Mouse (Mus musculus) limb, embryonic 12.5 days (tissue): ENCODE data around the gene Slc35d1. TPM values are rescaled to one million over a fixed set of nuclear protein-coding genes. Genes with fewer than 3 reads are reported as not detected.

Source experiments
- ATAC-seq: fragments of 200-750 bp; cut with Nextera tagmentation; 2 replicates; pipeline ENCODE4 v1.8.0; 2017; ENCODE audit warnings: low read depth, moderate TSS enrichment; ENCODE audit not compliant: insufficient number of reproducible peaks, insufficient read depth, low FRiP score, low TSS enrichment
- H3K27ac ChIP-seq: fragments of 300-500 bp; sonication (generic); 2 replicates; pipeline ENCODE4 v1.5.1; 2016; ENCODE audit warnings: mild to moderate bottlenecking, moderate library complexity
- H3K27me3 ChIP-seq: fragments of 300-500 bp; sonication (generic); 2 replicates; pipeline ENCODE4 v1.6.1; 2016; ENCODE audit warnings: mild to moderate bottlenecking, moderate library complexity
- H3K36me3 ChIP-seq: fragments of 300-500 bp; sonication (generic); 2 replicates; pipeline ENCODE4 v1.6.1; 2016; ENCODE audit warnings: mild to moderate bottlenecking, moderate library complexity
- H3K4me1 ChIP-seq: fragments of 300-500 bp; sonication (generic); replicated peaks from 2 replicates; pipeline ENCODE4 v1.6.1; 2016
- H3K4me2 ChIP-seq: fragments of 300-500 bp; sonication (generic); 2 replicates; pipeline ENCODE4 v1.6.1; 2016; ENCODE audit warnings: mild to moderate bottlenecking, moderate library complexity
- H3K4me3 ChIP-seq: fragments of 300-500 bp; sonication (generic); replicated peaks from 2 replicates; pipeline ENCODE4 v1.5.1; 2016; ENCODE audit warnings: mild to moderate bottlenecking
- H3K9ac ChIP-seq: fragments of 300-500 bp; sonication (generic); replicated peaks from 2 replicates; pipeline ENCODE4 v1.6.1; 2016; ENCODE audit warnings: mild to moderate bottlenecking, moderate library complexity
- H3K9me3 ChIP-seq: fragments of 300-500 bp; sonication (generic); 2 replicates; pipeline ENCODE4 v1.6.1; 2016; ENCODE audit warnings: mild to moderate bottlenecking, moderate library complexity
- WGBS: fragments of 180-500 bp; shearing (Covaris S2); methylation state at CpG from one replicate; pipeline ENCODE4 v1.1.7; 2016; 5-methylcytosine and 5-hydroxymethylcytosine counted together
- polyA plus RNA-seq: library from polyadenylated mRNA; unstranded; fragments of >200 nt; fragmentation: Nextera tagmentation; extraction: Ambion mirVana; gene quantifications from 2 replicates; pipeline ENCODE4 v1.2.1, GENCODE M21; 2016

The Slc35d1 gene
- polyA plus RNA-seq, 1 experiment from 2014 or later = 10.4 TPM

DNA sequence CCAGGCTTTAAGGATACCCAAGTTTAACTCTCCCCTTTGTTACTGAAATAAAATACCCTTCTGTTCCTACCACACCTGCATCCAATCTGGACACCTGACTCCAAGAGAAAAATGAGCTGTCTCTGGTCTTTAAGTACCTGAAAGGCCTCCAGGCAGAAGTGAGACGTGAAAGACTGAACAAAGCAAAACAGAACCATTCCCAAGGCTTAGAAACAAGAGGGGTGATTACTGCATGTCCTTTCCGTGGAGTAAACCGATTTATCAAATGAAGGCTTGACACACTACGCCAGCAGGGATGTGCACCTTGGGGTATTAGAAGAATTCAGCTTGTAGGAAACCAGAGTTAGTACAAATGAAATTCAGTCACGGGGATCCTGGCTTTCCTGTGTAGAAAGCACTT, 4.0 kb upstream of the Slc35d1 start:
- WGBS = 26% methylated on average over 5 of the region's 5 CpGs
- Histone ChIP-seq H3K9ac (no peak overlapping the region), H3K9me3 (no peaks in the 10 kb centered on the region), H3K4me3 (no peak overlapping the region), H3K4me2 (no peak overlapping the region), H3K4me1 (peaks cover 24% of the 10 kb centered on the region), H3K36me3 (no peaks in the 10 kb centered on the region), H3K27me3 (no peaks in the 10 kb centered on the region), H3K27ac (peak overlapping the region; percentile 80)
- ATAC-seq = no peak

- no peak overlapping the region for H3K27ac ChIP-seq
- no peak overlapping the region for H3K9ac ChIP-seq
- no peaks in the 10 kb centered on the region for H3K27me3 ChIP-seq
- no peak for ATAC-seq
- no peak overlapping the region for H3K4me2 ChIP-seq
- H3K36me3 ChIP-seq = peaks cover 2% of the 10 kb centered on the region; the same call in 1 of the 2 replicates
- H3K4me1 ChIP-seq = peaks cover 35% of the 10 kb centered on the region
- 92% methylated on average over 6 of the region's 6 CpGs for WGBS
- no peak overlapping the region for H3K4me3 ChIP-seq
- no peaks in the 10 kb centered on the region for H3K9me3 ChIP-seq
These were observed 1.1 kb upstream of the Slc35d1 start for GRCm38 (mm10) chr4:103216046-103216445.

GRCm38 (mm10) chr4:103214498-103214924, 453 bp downstream of the Slc35d1 start:
- Histone ChIP-seq H3K9ac (peak overlapping the region; percentile 96), H3K9me3 (no peaks in the 10 kb centered on the region), H3K27ac (peak overlapping the region; percentile 99), H3K27me3 (no peaks in the 10 kb centered on the region), H3K4me3 (peak overlapping the region; percentile 86), H3K36me3 (peaks cover 16% of the 10 kb centered on the region), H3K4me2 (peak overlapping the region; percentile 74), H3K4me1 (peaks cover 30% of the 10 kb centered on the region)
- under 1% methylated on average over 48 of the region's 48 CpGs for WGBS
- peak; percentile 49; the same call in 1 of the 2 replicates for ATAC-seq

- Histone ChIP-seq H3K27ac (peak overlapping the region; percentile 99), H3K4me1 (peaks cover 27% of the 10 kb centered on the region), H3K4me3 (peak overlapping the region; percentile 86), H3K9ac (peak overlapping the region; percentile 96), H3K36me3 (peaks cover 20% of the 10 kb centered on the region), H3K27me3 (no peaks in the 10 kb centered on the region), H3K4me2 (peak overlapping the region; percentile 74), H3K9me3 (no peaks in the 10 kb centered on the region)
- whole genome bisulfite sequencing = 5% methylated on average over 30 of the region's 30 CpGs
- ATAC-seq = no peak
These were observed 986 bp downstream of the Slc35d1 start for GRCm38 (mm10) chr4:103213859-103214497.

- peaks cover 65% of the 10 kb centered on the region for H3K36me3 ChIP-seq
- H3K4me1 ChIP-seq = peaks cover 12% of the 10 kb centered on the region
- H3K9ac ChIP-seq = no peak overlapping the region
- WGBS = 88% methylated on average over 1 of the region's 1 CpGs
- no peak overlapping the region for H3K4me3 ChIP-seq
- no peak overlapping the region for H3K27ac ChIP-seq
- ATAC-seq = no peak
- no peaks in the 10 kb centered on the region for H3K27me3 ChIP-seq
- no peaks in the 10 kb centered on the region for H3K9me3 ChIP-seq
- H3K4me2 ChIP-seq = no peak overlapping the region
These were observed 6.4 kb downstream of the Slc35d1 start for GRCm38 (mm10) chr4:103208553-103208952.

DNA sequence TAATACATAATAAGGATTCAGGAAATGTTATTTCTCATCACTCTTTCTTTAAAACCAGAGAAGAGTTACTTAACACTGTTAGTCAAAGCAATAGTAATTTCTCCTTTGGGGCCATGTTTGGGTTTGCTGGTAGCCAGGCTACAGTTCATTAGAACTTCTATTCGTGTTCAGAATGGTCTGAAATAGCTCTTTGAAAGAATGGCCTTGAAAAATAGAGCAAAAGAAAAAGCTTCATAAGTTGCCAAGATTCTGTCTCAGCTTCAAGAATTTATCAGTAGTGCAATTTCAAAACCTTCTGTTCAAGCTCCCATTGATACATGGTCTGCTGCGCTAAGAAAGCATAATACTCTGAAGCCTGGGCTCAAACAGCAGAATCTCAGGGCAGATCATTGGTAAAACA, 11.3 kb downstream of the Slc35d1 start:
- 86% methylated on average over 2 of the region's 2 CpGs for WGBS
- Histone ChIP-seq H3K4me3 (no peak overlapping the region), H3K4me1 (no peaks in the 10 kb centered on the region), H3K36me3 (peaks cover 80% of the 10 kb centered on the region), H3K9me3 (no peaks in the 10 kb centered on the region), H3K27me3 (no peaks in the 10 kb centered on the region), H3K9ac (no peak overlapping the region), H3K4me2 (no peak overlapping the region), H3K27ac (no peak overlapping the region)
- no peak for ATAC-seq

DNA sequence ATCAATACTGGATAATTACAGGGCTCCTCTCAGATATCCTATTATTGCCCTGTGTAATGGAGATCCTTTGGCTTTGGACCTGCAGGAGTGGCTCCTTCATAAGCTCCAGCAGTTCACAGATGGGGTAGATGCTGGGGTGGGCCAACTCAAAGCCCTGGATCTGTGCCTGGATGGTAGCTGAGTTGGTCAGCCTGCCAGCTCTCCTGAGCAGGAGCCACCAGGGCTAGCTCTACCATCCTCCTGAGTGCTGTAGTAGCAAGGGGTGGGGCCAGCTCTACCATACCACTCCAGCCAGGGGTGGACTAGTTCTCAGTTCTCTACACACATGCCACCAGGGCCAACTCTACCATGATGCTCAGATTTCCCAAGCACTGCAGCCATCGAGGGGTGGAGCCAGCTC, 14.9 kb downstream of the Slc35d1 start:
- H3K27me3 ChIP-seq = no peaks in the 10 kb centered on the region
- H3K9me3 ChIP-seq = no peaks in the 10 kb centered on the region
- H3K4me3 ChIP-seq = no peak overlapping the region
- peaks cover 71% of the 10 kb centered on the region for H3K36me3 ChIP-seq
- ATAC-seq = no peak
- H3K4me2 ChIP-seq = no peak overlapping the region
- WGBS = 80% methylated on average over 1 of the region's 1 CpGs
- H3K9ac ChIP-seq = no peak overlapping the region
- no peak overlapping the region for H3K27ac ChIP-seq
- H3K4me1 ChIP-seq = no peaks in the 10 kb centered on the region

- Histone ChIP-seq H3K4me3 (no peak overlapping the region), H3K4me1 (no peaks in the 10 kb centered on the region), H3K9ac (no peak overlapping the region), H3K9me3 (no peaks in the 10 kb centered on the region), H3K27ac (no peak overlapping the region), H3K27me3 (no peaks in the 10 kb centered on the region), H3K36me3 (peaks cover 73% of the 10 kb centered on the region), H3K4me2 (no peak overlapping the region)
- WGBS = 53% methylated on average over 4 of the region's 4 CpGs
- ATAC-seq = no peak
These were observed 15.9 kb downstream of the Slc35d1 start for GRCm38 (mm10) chr4:103199086-103199485.

- Histone ChIP-seq H3K9me3 (no peaks in the 10 kb centered on the region), H3K36me3 (peaks cover 79% of the 10 kb centered on the region), H3K27me3 (no peaks in the 10 kb centered on the region), H3K27ac (no peak overlapping the region), H3K9ac (no peak overlapping the region), H3K4me3 (no peak overlapping the region), H3K4me1 (no peaks in the 10 kb centered on the region), H3K4me2 (no peak overlapping the region)
- WGBS = 88% methylated on average over 8 of the region's 8 CpGs
- ATAC-seq = no peak
These were observed 17.6 kb downstream of the Slc35d1 start for GRCm38 (mm10) chr4:103197401-103197800.

GRCm38 (mm10) chr4:103192421-103192820, 22.5 kb downstream of the Slc35d1 start:
- Histone ChIP-seq H3K36me3 (peaks cover 78% of the 10 kb centered on the region), H3K27ac (no peak overlapping the region), H3K9ac (no peak overlapping the region), H3K27me3 (no peaks in the 10 kb centered on the region), H3K4me3 (no peak overlapping the region), H3K9me3 (no peaks in the 10 kb centered on the region), H3K4me1 (no peaks in the 10 kb centered on the region), H3K4me2 (no peak overlapping the region)
- 92% methylated on average over 2 of the region's 2 CpGs for WGBS
- ATAC-seq = no peak

- peaks cover 76% of the 10 kb centered on the region for H3K36me3 ChIP-seq
- no peaks in the 10 kb centered on the region for H3K27me3 ChIP-seq
- no peak overlapping the region for H3K27ac ChIP-seq
- no peak overlapping the region for H3K4me2 ChIP-seq
- no peak overlapping the region for H3K9ac ChIP-seq
- H3K4me3 ChIP-seq = no peak overlapping the region
- ATAC-seq = no peak
- no peaks in the 10 kb centered on the region for H3K4me1 ChIP-seq
- WGBS = 82% methylated on average over 8 of the region's 8 CpGs
- H3K9me3 ChIP-seq = no peaks in the 10 kb centered on the region
These were observed 26.0 kb downstream of the Slc35d1 start for GRCm38 (mm10) chr4:103188786-103189640.
